Mouse (Mus musculus): Measurements from ENCODE around the gene Gm12887. TPM values are rescaled to one million over a fixed set of nuclear protein-coding genes. Genes with fewer than 3 reads are reported as not detected.

Gm12887 gene
- polyA plus RNA-seq (2014; fragmentation: Nextera tagmentation; extraction: Ambion mirVana), result not detected in 2 replicates

DNA sequence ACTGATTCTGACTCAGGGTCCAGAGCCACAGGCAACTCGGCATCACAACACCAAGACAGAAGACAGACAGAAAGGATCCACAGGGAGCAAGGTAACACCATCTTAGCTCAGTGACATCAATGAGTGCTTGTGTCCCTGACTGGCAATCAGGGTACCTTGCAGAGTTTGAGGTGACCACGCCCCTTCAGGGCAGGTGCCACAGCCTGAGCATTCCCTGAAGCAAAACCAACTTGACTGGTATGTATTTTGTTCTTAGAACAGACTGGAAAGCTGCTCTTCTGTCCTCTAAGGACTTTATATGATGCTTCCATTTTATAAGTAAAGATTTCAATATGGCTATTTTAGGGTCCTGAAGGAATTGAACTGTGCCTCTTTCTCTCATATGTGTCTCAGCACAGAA lies at the start of gene Gm12887:
Gene Gm12887 (minus strand): TSS at position 101 of the 400 bp plus-strand sequence.
- Histone ChIP-seq H3K4me3 (ENCODE audit: low read depth, low read length) (no peak within 1 kb of the TSS), H3K36me3 (ENCODE audit: control insufficient read depth, insufficient read depth, low read length) (no peaks in the 10 kb centered on the region), H3K9ac (ENCODE audit: low read length) (no peak within 1 kb of the TSS), H3K27ac (ENCODE audit: low read depth) (no peak within 1 kb of the TSS), H3K9me3 (ENCODE audit: control insufficient read depth, low read length) (0 out of 2 replicates have a peak, but pooled peaks cover 3% of the 10 kb centered on the region), H3K4me1 (replicated peaks; ENCODE audit: control insufficient read depth, insufficient read depth, low read length) (no peaks in the 10 kb centered on the region), H3K4me2 (ENCODE audit: low read length) (no peak within 1 kb of the TSS), H3K27me3 (replicated peaks; ENCODE audit: control insufficient read depth, insufficient read depth, low read length) (no peaks in the 10 kb centered on the region)
- ATAC-seq (replicated peaks; ENCODE audit: low FRiP score, low TSS enrichment, low read depth) (no peak), DNase-seq (ENCODE audit: low spot score) (no peak)
- 47% methylated on average over 2 of the region's 2 CpGs for WGBS

DNA sequence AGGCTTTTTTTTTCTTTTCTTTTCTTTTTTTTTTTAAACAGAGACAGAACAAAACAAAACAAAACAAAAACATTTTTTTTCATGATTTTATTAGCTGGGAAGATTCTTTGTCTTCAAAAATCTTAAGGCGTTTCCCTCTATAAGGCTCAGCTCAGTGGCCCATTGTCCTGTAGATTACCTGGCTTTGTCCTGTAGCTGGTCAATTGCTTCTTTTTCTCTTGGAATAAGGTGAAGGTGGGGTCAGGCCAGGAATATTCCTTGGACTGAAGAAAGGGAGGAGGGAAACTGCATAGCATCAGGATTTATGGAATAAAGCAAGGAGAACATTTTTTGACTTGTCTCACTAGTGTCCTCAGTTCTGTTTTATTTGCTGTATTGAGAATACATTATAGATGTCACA lies 35.1 kb upstream of the Gm12887 start:
- DNase-seq (ENCODE audit: low spot score) (no peak), ATAC-seq (replicated peaks; ENCODE audit: low FRiP score, low TSS enrichment, low read depth) (no peak)
- Histone ChIP-seq H3K27ac (ENCODE audit: low read depth) (no peak overlapping the region), H3K9ac (ENCODE audit: low read length) (no peak overlapping the region), H3K9me3 (ENCODE audit: control insufficient read depth, low read length) (peaks cover 4% of the 10 kb centered on the region; the same call in 1 of the 2 replicates), H3K4me1 (replicated peaks; ENCODE audit: control insufficient read depth, insufficient read depth, low read length) (no peaks in the 10 kb centered on the region), H3K4me3 (ENCODE audit: low read depth, low read length) (no peak overlapping the region), H3K4me2 (ENCODE audit: low read length) (no peak overlapping the region), H3K36me3 (ENCODE audit: control insufficient read depth, insufficient read depth, low read length) (no peaks in the 10 kb centered on the region), H3K27me3 (replicated peaks; ENCODE audit: control insufficient read depth, insufficient read depth, low read length) (no peaks in the 10 kb centered on the region)
- 81% methylated on average over 1 of the region's 1 CpGs for WGBS

Other genes starting within 250 kb of the Gm12887 start
- gene Gm12886, start 199.0 kb downstream of the Gm12887 start, polyA plus RNA-seq (2014; fragmentation: Nextera tagmentation; extraction: Ambion mirVana), result not detected in 2 replicates